Mouse (Mus musculus) midbrain, postnatal 0 days (tissue): ENCODE measurements around the gene Tmem41b. TPM values are rescaled to one million over a fixed set of nuclear protein-coding genes. Genes with fewer than 3 reads are reported as not detected.
"Not testable (repeated sequence)": the region's sequence is repeated elsewhere in the genome, so short reads cannot be mapped to it uniquely, and the experiment has no call there.

Experiments
- ATAC-seq: fragments of 200-750 bp; cut with Nextera tagmentation; 2 replicates; pipeline ENCODE4 v1.8.0; 2017; ENCODE audit warnings: moderate number of reproducible peaks, mild to moderate bottlenecking, moderate TSS enrichment, moderate library complexity; ENCODE audit not compliant: low FRiP score
- DNase-seq: peaks from one replicate; pipeline ENCODE4 v3.0.0-alpha.2; 2015; ENCODE audit warnings: low spot score
- H3K27ac ChIP-seq: fragments of 300-500 bp; sonication (generic); 2 replicates; pipeline ENCODE4 v1.5.1; 2014; ENCODE audit warnings: low read depth, mild to moderate bottlenecking, low read length, mixed read lengths
- H3K27me3 ChIP-seq: fragments of 300-500 bp; sonication (generic); 2 replicates; pipeline ENCODE4 v1.6.1; 2014; ENCODE audit warnings: low read length, control low read depth, mixed read lengths; ENCODE audit not compliant: insufficient read depth
- H3K36me3 ChIP-seq: fragments of 300-500 bp; sonication (generic); 2 replicates; pipeline ENCODE4 v1.6.1; 2014; ENCODE audit warnings: low read length, control low read depth, mixed read lengths; ENCODE audit not compliant: insufficient read depth
- H3K4me1 ChIP-seq: fragments of 300-500 bp; sonication (generic); 2 replicates; pipeline ENCODE4 v1.6.1; 2014; ENCODE audit warnings: mild to moderate bottlenecking, control low read depth, antibody characterized with exemption, low read length, mixed read lengths; ENCODE audit not compliant: insufficient read depth
- H3K4me2 ChIP-seq: fragments of 300-500 bp; sonication (generic); 2 replicates; pipeline ENCODE4 v1.6.1; 2014; ENCODE audit warnings: low read depth, mild to moderate bottlenecking, low read length, mixed read lengths; ENCODE audit not compliant: poor library complexity, severe bottlenecking
- H3K4me3 ChIP-seq: fragments of 300-500 bp; sonication (generic); 2 replicates; pipeline ENCODE4 v1.5.1; 2014; ENCODE audit warnings: low read depth, mild to moderate bottlenecking, low read length, moderate library complexity
- H3K9ac ChIP-seq: fragments of 300-500 bp; sonication (generic); replicated peaks from 2 replicates; pipeline ENCODE4 v1.6.1; 2014; ENCODE audit warnings: mild to moderate bottlenecking, low read length, moderate library complexity, mixed read lengths; ENCODE audit not compliant: poor library complexity, severe bottlenecking
- H3K9me3 ChIP-seq: fragments of 300-500 bp; sonication (generic); 2 replicates; pipeline ENCODE4 v1.6.1; 2016; ENCODE audit warnings: low read length, control low read depth
- CTCF ChIP-seq: IDR thresholded peaks from 2 replicates; pipeline ENCODE4 v1.5.1; 2016; ENCODE audit warnings: antibody characterized with exemption, mild to moderate bottlenecking
- WGBS: fragments of 180-500 bp; shearing (Covaris S2); extraction: QIAGEN DNeasy Blood & Tissue Kit; methylation state at CpG from one replicate; pipeline ENCODE4 v1.1.7; 2014; 5-methylcytosine and 5-hydroxymethylcytosine counted together
- polyA plus RNA-seq: library from polyadenylated mRNA; unstranded; fragments of >200 nt; fragmentation: Nextera tagmentation; extraction: Ambion mirVana; gene quantifications from 2 replicates; pipeline ENCODE4 v1.2.1, GENCODE M21; 2015
- total RNA-seq: library from RNA; depleted of rRNA; stranded (reverse); fragments of >200 nt; gene quantifications from 2 replicates; pipeline ENCODE4 v1.2.3, GENCODE M21; 2014

Gene Tmem41b
- total and polyA plus RNA-seq, 2 experiments from 2014 or later = 55.4 to 65.0 TPM

GRCm38 (mm10) chr7:109986133-109986669 lies 528 bp downstream of the Tmem41b start:
- WGBS = under 1% methylated on average over 43 of the region's 43 CpGs
- peak; percentile 100 for DNase-seq
- Histone ChIP-seq H3K4me1 (no peaks in the 10 kb centered on the region), H3K4me3 (peak overlapping the region; percentile 44), H3K27ac (peak overlapping the region; percentile 83), H3K9ac (peak overlapping the region; percentile 56), H3K36me3 (0 out of 2 replicates have a peak, but pooled peaks cover 3% of the 10 kb centered on the region), H3K9me3 (no peaks in the 10 kb centered on the region), H3K27me3 (no peaks in the 10 kb centered on the region), H3K4me2 (peak overlapping the region; percentile 59)
- peak; percentile 99 for ATAC-seq
- TF ChIP-seq CTCF = no peak

- Histone ChIP-seq H3K4me1 (no peaks in the 10 kb centered on the region), H3K9me3 (no peaks in the 10 kb centered on the region), H3K4me3 (peak overlapping the region; percentile 44), H3K4me2 (peak overlapping the region; percentile 59), H3K27ac (peak overlapping the region; percentile 83; the same call in 1 of the 2 replicates), H3K9ac (peak overlapping the region; percentile 51), H3K27me3 (no peaks in the 10 kb centered on the region), H3K36me3 (0 out of 2 replicates have a peak, but pooled peaks cover 4% of the 10 kb centered on the region)
- peak; percentile 65; the same call in 1 of the 2 replicates for ATAC-seq
- TF ChIP-seq CTCF = no peak
- no peak for DNase-seq
- under 1% methylated on average over 27 of the region's 27 CpGs for WGBS
These were observed 1.0 kb downstream of the Tmem41b start for GRCm38 (mm10) chr7:109985661-109986132.

- H3K4me2 ChIP-seq = peak overlapping the region; percentile 59; the same call in 1 of the 2 replicates
- H3K27ac ChIP-seq, H3K9me3 ChIP-seq, H3K9ac ChIP-seq, H3K4me1 ChIP-seq, DNase-seq, H3K27me3 ChIP-seq, H3K4me3 ChIP-seq, ATAC-seq, H3K36me3 ChIP-seq: not testable (repeated sequence)
- WGBS = 62% methylated on average over 5 of the region's 5 CpGs
These were observed 2.1 kb downstream of the Tmem41b start for GRCm38 (mm10) chr7:109984608-109985007.

- not testable (repeated sequence) for H3K9me3 ChIP-seq, DNase-seq, H3K9ac ChIP-seq, H3K4me2 ChIP-seq, H3K27me3 ChIP-seq, H3K4me3 ChIP-seq, H3K27ac ChIP-seq, ATAC-seq, H3K4me1 ChIP-seq
- peak; percentile 51 for TF ChIP-seq CTCF
- peaks cover 22% of the 10 kb centered on the region for H3K36me3 ChIP-seq
- 74% methylated on average over 5 of the region's 5 CpGs for WGBS
These were observed 9.6 kb downstream of the Tmem41b start for GRCm38 (mm10) chr7:109977131-109977530.

DNA sequence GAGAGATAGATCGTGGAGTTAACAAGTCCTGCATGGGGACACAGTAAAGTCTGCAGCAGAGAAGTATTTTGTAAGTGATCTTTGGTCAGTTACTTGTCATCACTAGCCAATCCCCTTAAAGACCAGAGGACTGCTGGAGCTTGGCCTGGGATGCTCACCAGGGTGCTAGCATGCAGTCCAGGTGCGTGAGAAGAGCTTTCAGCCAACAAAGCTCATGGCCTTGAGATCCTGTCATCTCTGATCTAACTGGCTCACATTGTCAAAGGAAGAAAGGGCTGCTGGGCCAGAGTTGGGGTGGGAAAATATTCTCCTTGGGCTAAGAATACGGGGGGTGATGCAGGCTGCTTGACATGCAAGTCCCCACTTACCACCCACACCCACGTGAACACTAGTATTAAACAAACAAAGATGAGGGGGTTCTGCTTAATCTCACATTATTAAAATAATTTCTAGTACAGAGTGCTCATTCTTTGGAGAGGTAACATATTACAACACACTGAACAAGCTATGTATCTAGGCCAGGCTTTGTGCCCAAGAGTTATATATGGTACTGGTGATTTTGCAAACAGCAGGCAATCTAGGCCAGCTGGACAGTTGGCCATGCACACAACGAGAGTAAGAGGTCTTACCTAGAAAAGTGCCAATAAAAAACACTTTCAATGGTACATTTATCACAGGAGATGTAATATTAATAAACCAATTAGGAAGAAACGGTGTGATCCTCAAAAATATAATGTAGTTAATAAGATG lies 10.6 kb downstream of the Tmem41b start:
- no peak overlapping the region for H3K27ac ChIP-seq
- 93% methylated on average over 6 of the region's 6 CpGs for WGBS
- no peaks in the 10 kb centered on the region for H3K9me3 ChIP-seq
- H3K36me3 ChIP-seq = peaks cover 21% of the 10 kb centered on the region
- no peaks in the 10 kb centered on the region for H3K27me3 ChIP-seq
- H3K4me3 ChIP-seq = no peak overlapping the region
- no peaks in the 10 kb centered on the region for H3K4me1 ChIP-seq
- no peak for ATAC-seq
- H3K9ac ChIP-seq = no peak overlapping the region
- TF ChIP-seq CTCF = no peak
- no peak for DNase-seq
- H3K4me2 ChIP-seq = no peak overlapping the region

- no peak overlapping the region for H3K9ac ChIP-seq
- H3K27ac ChIP-seq = no peak overlapping the region; the same call in 1 of the 2 replicates
- no peak for TF ChIP-seq CTCF
- H3K9me3 ChIP-seq = no peaks in the 10 kb centered on the region
- DNase-seq (no peak), ATAC-seq (no peak)
- H3K4me3 ChIP-seq = no peak overlapping the region
- H3K4me2 ChIP-seq = no peak overlapping the region
- peaks cover 5% of the 10 kb centered on the region for H3K36me3 ChIP-seq
- H3K27me3 ChIP-seq = no peaks in the 10 kb centered on the region
- H3K4me1 ChIP-seq = no peaks in the 10 kb centered on the region
These were observed 17.2 kb downstream of the Tmem41b start for GRCm38 (mm10) chr7:109969542-109969941.
